Comparison of ENCODE assay signal across 9 mouse cellular contexts in genomic region chr2:152349842-152350540, GRCm38 (mm10). TPM values are rescaled to one million over a fixed set of nuclear protein-coding genes. Genes with fewer than 3 reads are reported as not detected.
DNase-seq lines count a peak whose midpoint lies in the region; ATAC-seq and TF ChIP-seq lines count a peak whose summit lies in the region.
"Had no signal": no experiment of that assay in that cellular context is flagged by ENCODE, and none has a peak within 500 bp of the region (broad histone marks: within the 10 kb centered on the region; RNA-seq: fewer than 3 reads in every experiment).

No protein-coding gene starts in this region.

- DNase-seq in c-Kit-positive CD71-positive TER-119-negative erythroid progenitor cells, embryonic 14.5 days (ENCODE audit: low read depth) = peak; percentile 46
- DNase-seq in kidney, adult 18-20 months = peak; percentile 57
- peak; percentile 90 for DNase-seq in lung, postnatal 0 days (ENCODE audit: low spot score)
- no peak for DNase-seq in natural killer cell, adult 2 months (ENCODE audit: low spot score in 2 of 2)
- DNase-seq in thymus, postnatal 25 days = no peak

- ATAC-seq in megakaryocyte, adult 5-6 weeks (ENCODE audit: poor library complexity, severe bottlenecking) = no peak
- ATAC-seq in lung, postnatal 0 days = peak; percentile 79
- no peak for ATAC-seq in monocyte, adult 5-6 weeks (replicated peaks; ENCODE audit: insufficient number of reproducible peaks, low FRiP score, low TSS enrichment, poor library complexity, severe bottlenecking)

- H3K4me3 ChIP-seq in megakaryocyte, embryonic 14.5 days (replicated peaks) = peak overlapping the region; percentile 79
- no peak overlapping the region for H3K4me3 ChIP-seq in lung, postnatal 0 days (ENCODE audit: low read depth, low read length)

- H3K4me1 ChIP-seq in megakaryocyte, embryonic 14.5 days = peaks cover 68% of the 10 kb centered on the region
- H3K4me1 ChIP-seq in lung, postnatal 0 days (ENCODE audit: insufficient read depth, low read depth, low read length) = 0 out of 2 replicates have a peak, but pooled peaks cover 5% of the 10 kb centered on the region

- H3K27me3 ChIP-seq in megakaryocyte, embryonic 14.5 days (replicated peaks) = peaks cover under 1% of the 10 kb centered on the region
- no peaks in the 10 kb centered on the region for H3K27me3 ChIP-seq in lung, postnatal 0 days (replicated peaks; ENCODE audit: insufficient read depth, low read length)

- H3K36me3 ChIP-seq in megakaryocyte, embryonic 14.5 days (replicated peaks; ENCODE audit: low read length) = no peaks in the 10 kb centered on the region
- no peaks in the 10 kb centered on the region for H3K36me3 ChIP-seq in lung, postnatal 0 days (ENCODE audit: insufficient read depth, low read length)

- TF ChIP-seq CTCF in lung, postnatal 0 days (IDR thresholded peaks at IDR 0.05) = no peak

- TF ChIP-seq EP300 in lung, postnatal 0 days (IDR thresholded peaks at IDR 0.05) = peak; percentile 31; the same call in 1 of the 2 replicates

- 78% methylated on average over 8 of the region's 8 CpGs for WGBS in lung, postnatal 0 days

- no peak overlapping the region for H3K9ac ChIP-seq in lung, postnatal 0 days (replicated peaks; ENCODE audit: low read depth)

- H3K9me3 ChIP-seq in megakaryocyte, embryonic 14.5 days = no peaks in the 10 kb centered on the region
- no peaks in the 10 kb centered on the region for H3K9me3 ChIP-seq in lung, postnatal 0 days (ENCODE audit: low read length)

- H3K27ac ChIP-seq in lung, postnatal 0 days (ENCODE audit: low read length) = no peak overlapping the region

- no peak overlapping the region for H3K4me2 ChIP-seq in lung, postnatal 0 days (replicated peaks; ENCODE audit: low read depth, low read length)

RNA-seq across cellular contexts. Expression of gene Trib3, which starts 6.2 kb away (rescaled TPM):
- polyA plus RNA-seq in megakaryocyte, embryonic 14.5 days (2012; ENCODE audit: insufficient read depth, low replicate concordance) = 26.3 and 95.5 TPM in 2 replicates
- 0.16 and 1.3 TPM in 2 replicates for total RNA-seq in megakaryocyte, adult 5-6 weeks (2015)
- 1.1 TPM in 1 of 2 replicates, not detected in the other for total RNA-seq in megakaryocyte, adult 5-6 weeks (2017)
- polyA plus RNA-seq in lung, postnatal 0 days (2015; fragmentation: Nextera tagmentation; extraction: Ambion mirVana) = 5.7 and 6.7 TPM in 2 replicates
- not detected in 3 replicates for total RNA-seq in monocyte, adult 5-6 weeks (2017)

RNA-seq across cellular contexts. Expression of gene Rbck1, which starts 17.5 kb away (rescaled TPM):
- polyA plus RNA-seq in megakaryocyte, embryonic 14.5 days (2012; ENCODE audit: insufficient read depth, low replicate concordance) = 152 and 308 TPM in 2 replicates
- 45.4 and 46.2 TPM in 2 replicates for total RNA-seq in megakaryocyte, adult 5-6 weeks (2015)
- 54.8 and 55.5 TPM in 2 replicates for total RNA-seq in megakaryocyte, adult 5-6 weeks (2017)
- polyA plus RNA-seq in lung, postnatal 0 days (2015; fragmentation: Nextera tagmentation; extraction: Ambion mirVana) = 67.9 and 74.4 TPM in 2 replicates
- total RNA-seq in monocyte, adult 5-6 weeks (2017) = 45.0 to 83.3 TPM (median 59.1 TPM) in 3 replicates

RNA-seq across cellular contexts. Expression of gene Nrsn2, which starts 26.4 kb away (rescaled TPM):
- polyA plus RNA-seq in megakaryocyte, embryonic 14.5 days (2012; ENCODE audit: insufficient read depth, low replicate concordance) = 1.2 TPM in 1 of 2 replicates, not detected in the other
- not detected in 2 replicates for total RNA-seq in megakaryocyte, adult 5-6 weeks (2015)
- total RNA-seq in megakaryocyte, adult 5-6 weeks (2017) = not detected in 2 replicates
- polyA plus RNA-seq in lung, postnatal 0 days (2015; fragmentation: Nextera tagmentation; extraction: Ambion mirVana) = not detected in 2 replicates
- total RNA-seq in monocyte, adult 5-6 weeks (2017) = not detected in 3 replicates
- polyA plus RNA-seq: spleen, adult 2 months had no signal

RNA-seq across cellular contexts. Expression of gene Sox12, which starts 47.9 kb away (rescaled TPM):
- polyA plus RNA-seq in megakaryocyte, embryonic 14.5 days (2012; ENCODE audit: insufficient read depth, low replicate concordance) = 7.8 and 11.7 TPM in 2 replicates
- total RNA-seq in megakaryocyte, adult 5-6 weeks (2015) = 0.27 and 0.60 TPM in 2 replicates
- total RNA-seq in megakaryocyte, adult 5-6 weeks (2017) = 0.12 and 0.15 TPM in 2 replicates
- polyA plus RNA-seq in lung, postnatal 0 days (2015; fragmentation: Nextera tagmentation; extraction: Ambion mirVana) = 3.5 and 3.9 TPM in 2 replicates
- 0.10 to 0.43 TPM in 2 of 3 replicates, not detected in the other for total RNA-seq in monocyte, adult 5-6 weeks (2017)

RNA-seq across cellular contexts. Expression of gene Tbc1d20, which starts 56.4 kb away (rescaled TPM):
- polyA plus RNA-seq in megakaryocyte, embryonic 14.5 days (2012; ENCODE audit: insufficient read depth, low replicate concordance) = 6.9 and 22.2 TPM in 2 replicates
- 23.3 and 28.1 TPM in 2 replicates for total RNA-seq in megakaryocyte, adult 5-6 weeks (2015)
- 23.2 and 28.9 TPM in 2 replicates for total RNA-seq in megakaryocyte, adult 5-6 weeks (2017)
- polyA plus RNA-seq in lung, postnatal 0 days (2015; fragmentation: Nextera tagmentation; extraction: Ambion mirVana) = 37.5 and 38.8 TPM in 2 replicates
- total RNA-seq in monocyte, adult 5-6 weeks (2017) = 34.6 to 50.1 TPM (median 47.4 TPM) in 3 replicates

Comparison
In these comparisons a context has a peak if more than half of its experiments do, and no peak if none do; other contexts are left out.
1. DNase-seq: peak in c-Kit-positive CD71-positive TER-119-negative erythroid progenitor cells, embryonic 14.5 days (single experiment), kidney, adult 18-20 months (single experiment) and lung, postnatal 0 days (single experiment); none in natural killer cell, adult 2 months (0 of 2) and thymus, postnatal 25 days (single experiment).